Mouse (Mus musculus) CD4-positive, CD25-positive, alpha-beta regulatory T cell (primary cell): ENCODE measurements around the gene Vmn2r65. TPM values are rescaled to one million over a fixed set of nuclear protein-coding genes. Genes with fewer than 3 reads are reported as not detected.

Experiments used
- polyA plus RNA-seq: library from polyadenylated mRNA; unstranded; fragments of 100-300 nt; shearing (Covaris generic); gene quantifications from one replicate; pipeline ENCODE4 v1.2.1, GENCODE M21; 2017

Vmn2r65 gene
- not detected for polyA plus RNA-seq

GRCm38 (mm10) chr7:84964015-84964414 lies at the start of gene Vmn2r65:
Gene Vmn2r65 (minus strand): TSS chr7:84964115.

GRCm38 (mm10) chr7:85012168-85012567 lies 48.3 kb upstream of the Vmn2r65 start, which contains the start of gene Vmn2r66:
Gene Vmn2r66 (minus strand): TSS chr7:85012268.

Other genes with a start within 250 kb of the Vmn2r65 start
- not detected for gene Olfr291, start 110.6 kb downstream of the Vmn2r65 start, polyA plus RNA-seq
- 0.05 TPM for gene Vmn2r66, start 48.2 kb upstream of the Vmn2r65 start, polyA plus RNA-seq
- 0.04 TPM for gene Vmn2r67, start 191.9 kb upstream of the Vmn2r65 start, polyA plus RNA-seq